Mouse (Mus musculus) forebrain, postnatal 0 days (tissue): ENCODE data around the gene Srsf9. TPM values are rescaled to one million over a fixed set of nuclear protein-coding genes. Genes with fewer than 3 reads are reported as not detected.
"Not testable (repeated sequence)": the region's sequence is repeated elsewhere in the genome, so short reads cannot be mapped to it uniquely, and the experiment has no call there.

ENCODE experiments used
- ATAC-seq: fragments of 200-750 bp; cut with Nextera tagmentation; 2 replicates; pipeline ENCODE4 v1.8.0; 2017; ENCODE audit warnings: mild to moderate bottlenecking, moderate library complexity
- DNase-seq: peaks from one replicate; pipeline ENCODE4 v3.0.0-alpha.2; 2015
- H3K27ac ChIP-seq: fragments of 300-500 bp; sonication (generic); 2 replicates; pipeline ENCODE4 v1.5.1; 2014; ENCODE audit warnings: low read depth, mild to moderate bottlenecking, antibody characterized with exemption, low read length, moderate library complexity, mixed read lengths
- H3K27me3 ChIP-seq: fragments of 300-500 bp; sonication (generic); 2 replicates; pipeline ENCODE4 v1.6.1; 2014; ENCODE audit warnings: mild to moderate bottlenecking, low read length, mixed read lengths; ENCODE audit not compliant: insufficient read depth
- H3K36me3 ChIP-seq: fragments of 300-500 bp; sonication (generic); 2 replicates; pipeline ENCODE4 v1.6.1; 2014; ENCODE audit warnings: mild to moderate bottlenecking, moderate library complexity; ENCODE audit not compliant: insufficient read depth
- H3K4me1 ChIP-seq: fragments of 300-500 bp; sonication (generic); 2 replicates; pipeline ENCODE4 v1.6.1; 2014; ENCODE audit warnings: antibody characterized with exemption; ENCODE audit not compliant: insufficient read depth
- H3K4me2 ChIP-seq: fragments of 300-500 bp; sonication (generic); 2 replicates; pipeline ENCODE4 v1.6.1; 2014; ENCODE audit warnings: low read depth, mild to moderate bottlenecking, moderate library complexity
- H3K4me3 ChIP-seq: fragments of 300-500 bp; sonication (generic); 2 replicates; pipeline ENCODE4 v1.5.1; 2014; ENCODE audit warnings: low read depth, low read length, mixed read lengths
- H3K9ac ChIP-seq: fragments of 300-500 bp; sonication (generic); 2 replicates; pipeline ENCODE4 v1.6.1; 2014; ENCODE audit warnings: mild to moderate bottlenecking
- H3K9me3 ChIP-seq: fragments of 300-500 bp; sonication (generic); 2 replicates; pipeline ENCODE4 v1.6.1; 2016; ENCODE audit warnings: low read length
- CTCF ChIP-seq: sonication (generic); IDR thresholded peaks from 2 replicates; pipeline ENCODE4 v1.5.1; 2016; ENCODE audit warnings: antibody characterized with exemption, control low read depth, low read depth
- WGBS: fragments of 180-500 bp; shearing (Covaris S2); extraction: QIAGEN DNeasy Blood & Tissue Kit; methylation state at CpG from one replicate; pipeline ENCODE4 v1.1.7; 2014; 5-methylcytosine and 5-hydroxymethylcytosine counted together
- polyA plus RNA-seq: library from polyadenylated mRNA; unstranded; fragments of >200 nt; fragmentation: Nextera tagmentation; extraction: Ambion mirVana; gene quantifications from 2 replicates; pipeline ENCODE4 v1.2.1, GENCODE M21; 2015
- total RNA-seq: library from RNA; depleted of rRNA; stranded (reverse); fragments of >200 nt; gene quantifications from 2 replicates; pipeline ENCODE4 v1.2.3, GENCODE M21; 2014

The Srsf9 gene
- total and polyA plus RNA-seq, 2 experiments from 2014 or later = 49.9 to 117 TPM

GRCm38 (mm10) chr5:115294173-115294572 lies 32.8 kb upstream of the Srsf9 start:
- DNase-seq (no peak), ATAC-seq (no peak)
- Histone ChIP-seq H3K4me2 (no peak overlapping the region), H3K4me3 (no peak overlapping the region), H3K9ac (no peak overlapping the region), H3K27me3 (no peaks in the 10 kb centered on the region), H3K4me1 (0 out of 2 replicates have a peak, but pooled peaks cover 5% of the 10 kb centered on the region), H3K9me3 (no peaks in the 10 kb centered on the region), H3K36me3 (peaks cover 59% of the 10 kb centered on the region), H3K27ac (no peak overlapping the region)
- WGBS = 92% methylated on average over 8 of the region's 8 CpGs
- peak; percentile 26; the same call in 1 of the 2 replicates for TF ChIP-seq CTCF

DNA sequence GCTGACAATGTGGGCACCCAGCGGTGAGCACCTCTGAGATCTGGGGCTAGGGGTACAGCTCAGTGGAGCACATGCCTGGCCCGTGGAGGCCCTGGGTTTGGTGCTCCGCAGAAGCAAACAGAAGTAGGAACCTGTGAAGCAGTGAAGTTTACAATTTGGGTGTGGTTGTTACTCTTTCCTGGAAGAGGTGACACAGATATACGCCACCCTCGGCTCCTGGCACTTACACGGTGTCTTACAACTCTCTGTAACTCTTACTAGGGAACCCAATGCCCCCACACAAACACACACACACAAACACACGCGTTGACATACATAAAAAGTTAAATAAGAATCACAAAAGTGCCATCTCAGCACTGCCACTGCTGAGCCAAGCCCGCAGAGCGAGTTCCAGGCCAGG lies 30.6 kb upstream of the Srsf9 start:
- no peak overlapping the region for H3K4me3 ChIP-seq
- TF ChIP-seq CTCF = no peak
- H3K4me2 ChIP-seq = no peak overlapping the region
- DNase-seq (no peak), ATAC-seq (no peak)
- H3K27me3 ChIP-seq = no peaks in the 10 kb centered on the region
- H3K9me3 ChIP-seq = no peaks in the 10 kb centered on the region
- H3K9ac ChIP-seq = no peak overlapping the region
- WGBS = 88% methylated on average over 10 of the region's 10 CpGs
- H3K27ac ChIP-seq = no peak overlapping the region
- H3K36me3 ChIP-seq = peaks cover 49% of the 10 kb centered on the region
- 0 out of 2 replicates have a peak, but pooled peaks cover 5% of the 10 kb centered on the region for H3K4me1 ChIP-seq

GRCm38 (mm10) chr5:115300035-115300744 lies 26.8 kb upstream of the Srsf9 start:
- Histone ChIP-seq H3K36me3 (peaks cover 35% of the 10 kb centered on the region), H3K9me3 (no peaks in the 10 kb centered on the region), H3K4me1 (peaks cover 12% of the 10 kb centered on the region; the same call in 1 of the 2 replicates), H3K27ac (peak overlapping the region; percentile 93), H3K27me3 (no peaks in the 10 kb centered on the region), H3K9ac (peak overlapping the region; percentile 81), H3K4me3 (peak overlapping the region; percentile 79), H3K4me2 (peak overlapping the region; percentile 63)
- peak; percentile 40 for ATAC-seq
- DNase-seq = peak; percentile 89
- peak; percentile 64 for TF ChIP-seq CTCF
- under 1% methylated on average over 46 of the region's 46 CpGs for WGBS

DNA sequence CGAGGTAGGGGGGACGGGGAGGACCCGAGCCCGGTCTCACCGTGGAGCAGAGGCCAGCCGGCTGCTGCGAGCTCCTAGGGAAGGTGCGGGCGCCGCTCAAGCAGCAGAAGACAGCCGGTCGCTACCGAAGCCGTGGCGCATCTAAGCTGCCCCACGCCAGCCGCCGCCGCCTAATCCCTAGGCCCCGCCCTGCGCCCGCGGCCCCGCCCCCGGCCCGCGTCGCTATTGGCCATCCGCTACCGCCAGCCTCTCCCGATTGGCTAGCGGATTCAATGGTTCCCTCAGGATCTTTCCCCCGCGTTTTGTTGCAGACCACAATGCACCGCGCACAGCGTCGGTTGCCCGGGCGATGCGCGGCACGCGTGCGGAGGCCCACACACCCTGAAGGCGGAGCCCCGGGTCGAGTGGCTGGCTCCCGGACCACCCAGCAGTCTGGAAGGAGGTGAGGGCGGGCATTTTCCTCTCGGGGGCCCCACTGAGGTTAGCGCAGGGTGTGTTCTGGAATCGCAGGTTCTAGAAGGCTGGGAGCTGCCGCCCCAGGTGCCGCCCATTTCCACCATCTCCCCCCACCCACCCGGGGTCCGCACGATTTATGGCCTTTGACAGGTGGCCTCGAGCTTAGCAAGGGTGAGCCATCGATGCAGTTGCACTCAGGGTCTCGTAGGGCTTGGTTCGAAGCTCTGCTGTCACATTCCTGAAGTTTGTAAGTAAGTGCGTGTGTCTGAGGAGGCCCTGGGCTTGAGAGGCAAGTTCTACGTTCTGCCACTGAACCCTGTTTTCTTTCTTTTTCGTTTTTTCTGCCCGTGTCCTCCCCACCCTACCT lies 26.0 kb upstream of the Srsf9 start, which contains the start of gene Dynll1:
Gene Dynll1 (minus strand): TSS at position 208 of the 823 bp plus-strand sequence.
- ATAC-seq (peak; percentile 97), DNase-seq (peak; percentile 100)
- H3K27ac ChIP-seq = peak within 1 kb of the TSS; percentile 93
- H3K4me3 ChIP-seq = peak within 1 kb of the TSS; percentile 79
- WGBS = under 1% methylated on average over 65 of the region's 66 CpGs
- H3K36me3 ChIP-seq = peaks cover 27% of the 10 kb centered on the region
- peak within 1 kb of the TSS; percentile 63 for H3K4me2 ChIP-seq
- H3K4me1 ChIP-seq = peaks cover 12% of the 10 kb centered on the region; the same call in 1 of the 2 replicates
- no peaks in the 10 kb centered on the region for H3K9me3 ChIP-seq
- peak within 1 kb of the TSS; percentile 81 for H3K9ac ChIP-seq
- no peaks in the 10 kb centered on the region for H3K27me3 ChIP-seq
- peak; percentile 44; the same call in 1 of the 2 replicates for TF ChIP-seq CTCF

- no peak for DNase-seq
- 28% methylated on average over 13 of the region's 13 CpGs for WGBS
- no peak for TF ChIP-seq CTCF
- Histone ChIP-seq H3K4me2 (peak overlapping the region; percentile 63), H3K27me3 (no peaks in the 10 kb centered on the region), H3K4me3 (peak overlapping the region; percentile 79), H3K27ac (no peak overlapping the region), H3K9me3 (no peaks in the 10 kb centered on the region), H3K9ac (peak overlapping the region; percentile 55), H3K36me3 (peaks cover 22% of the 10 kb centered on the region), H3K4me1 (peaks cover 12% of the 10 kb centered on the region; the same call in 1 of the 2 replicates)
- ATAC-seq = no peak
Observed at GRCm38 (mm10) chr5:115301615-115302014, 25.4 kb upstream of the Srsf9 start.

DNA sequence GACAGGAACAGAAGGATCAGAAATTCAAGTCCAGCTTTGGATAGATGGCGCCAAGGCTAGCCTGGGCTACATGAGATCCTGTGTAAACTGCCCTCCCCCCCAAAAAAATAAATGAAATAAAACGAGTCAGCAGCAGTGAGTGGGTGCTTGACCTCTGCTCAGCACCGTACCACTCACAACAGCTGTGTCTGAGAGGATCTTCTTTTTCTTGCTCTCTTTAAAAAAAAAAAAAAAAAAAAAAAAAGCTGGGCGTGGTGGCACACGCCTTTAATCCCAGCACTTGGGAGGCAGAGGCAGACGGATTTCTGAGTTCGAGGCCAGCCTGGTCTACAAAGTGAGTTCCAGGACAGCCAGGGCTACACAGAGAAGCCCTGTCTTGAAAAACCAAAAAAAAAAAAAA lies 24.8 kb upstream of the Srsf9 start:
- DNase-seq, H3K9ac ChIP-seq, H3K4me3 ChIP-seq, H3K27me3 ChIP-seq, H3K4me2 ChIP-seq, H3K9me3 ChIP-seq, H3K27ac ChIP-seq, ATAC-seq: not testable (repeated sequence)
- WGBS = 89% methylated on average over 5 of the region's 7 CpGs
- Histone ChIP-seq H3K4me1 (peaks cover 12% of the 10 kb centered on the region; the same call in 1 of the 2 replicates), H3K36me3 (peaks cover 16% of the 10 kb centered on the region)
